Mouse (Mus musculus): ENCODE measurements at regions not wholly inside any gene's neighbourhood (a gene's known extent, or its start where the extent isn't known, plus 50 kb on each side); places are given as distances from the start of the nearest gene placed in this dataset.

DNA sequence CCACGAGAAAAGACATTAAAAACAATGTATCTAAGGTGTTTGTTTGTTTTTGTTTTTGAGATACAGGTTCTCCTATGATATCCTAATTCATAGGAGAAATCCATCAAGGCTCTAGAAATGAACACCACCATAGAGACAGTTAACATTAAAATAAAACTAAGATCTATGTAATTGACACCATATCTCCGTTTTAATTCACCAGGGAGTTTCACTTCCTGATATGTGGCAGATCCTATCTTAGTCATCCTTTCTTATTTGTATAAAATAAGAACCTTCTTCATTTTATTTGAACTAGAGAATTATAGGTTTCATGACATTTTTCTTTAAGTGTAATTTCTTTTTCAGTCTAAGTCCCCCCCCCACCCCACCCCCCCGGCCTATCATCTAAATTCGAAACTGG is 332.3 kb downstream of the Epha7 start:
- H3K36me3 ChIP-seq = no peaks in the 10 kb centered on the region
- H3K4me2 ChIP-seq (replicated peaks) = no peak overlapping the region
- no peaks in the 10 kb centered on the region for H3K27me3 ChIP-seq (replicated peaks)
- no peak overlapping the region for H3K9ac ChIP-seq
- H3K4me1 ChIP-seq = no peaks in the 10 kb centered on the region
- no peaks in the 10 kb centered on the region for H3K9me3 ChIP-seq
- no peak for ATAC-seq (ENCODE audit: low FRiP score, low read depth)
- no peak overlapping the region for H3K27ac ChIP-seq
- H3K4me3 ChIP-seq = no peak overlapping the region
- WGBS = 92% methylated on average over 4 of the region's 4 CpGs

DNA sequence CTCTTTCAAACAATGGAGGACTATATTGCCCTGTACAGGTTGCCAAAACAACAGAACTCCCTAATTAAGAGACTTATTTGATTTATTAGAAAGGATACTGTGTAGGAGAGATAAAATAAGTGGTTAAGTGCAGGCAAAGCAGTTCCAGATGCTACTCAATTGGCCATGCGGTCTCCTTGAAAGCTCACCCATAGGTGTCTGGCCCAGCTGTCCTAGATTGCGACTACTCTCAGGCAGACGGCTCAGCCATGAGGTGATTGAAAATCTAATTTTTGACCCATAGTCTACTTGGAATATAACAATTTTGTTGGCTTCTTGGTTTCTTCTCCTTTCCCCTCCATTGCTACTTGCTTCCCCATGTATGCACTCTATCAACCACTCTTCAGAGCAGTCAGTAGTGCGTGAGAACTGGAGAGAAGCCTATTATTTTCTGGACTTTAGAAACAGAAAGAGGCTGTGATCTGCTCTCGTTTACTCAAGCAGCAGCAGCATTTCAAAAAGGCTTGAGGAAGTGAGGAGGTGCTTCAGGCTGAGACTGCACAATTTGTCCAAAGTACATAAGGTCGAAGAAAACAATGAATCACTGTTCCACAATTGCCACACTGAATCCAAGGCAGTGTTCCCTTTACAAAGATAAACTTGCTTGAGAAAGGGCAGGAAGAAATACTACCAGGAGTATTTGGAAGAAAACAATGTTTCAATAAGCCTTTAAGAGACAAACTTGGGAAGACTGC is 339.4 kb downstream of the Epha7 start:
- Histone ChIP-seq H3K4me1 (no peaks in the 10 kb centered on the region), H3K9ac (no peak overlapping the region), H3K27me3 (replicated peaks) (no peaks in the 10 kb centered on the region), H3K36me3 (no peaks in the 10 kb centered on the region), H3K9me3 (no peaks in the 10 kb centered on the region), H3K4me3 (no peak overlapping the region), H3K4me2 (replicated peaks) (no peak overlapping the region), H3K27ac (no peak overlapping the region)
- WGBS = 63% methylated on average over 6 of the region's 6 CpGs
- no peak for ATAC-seq (ENCODE audit: low FRiP score, low read depth)

DNA sequence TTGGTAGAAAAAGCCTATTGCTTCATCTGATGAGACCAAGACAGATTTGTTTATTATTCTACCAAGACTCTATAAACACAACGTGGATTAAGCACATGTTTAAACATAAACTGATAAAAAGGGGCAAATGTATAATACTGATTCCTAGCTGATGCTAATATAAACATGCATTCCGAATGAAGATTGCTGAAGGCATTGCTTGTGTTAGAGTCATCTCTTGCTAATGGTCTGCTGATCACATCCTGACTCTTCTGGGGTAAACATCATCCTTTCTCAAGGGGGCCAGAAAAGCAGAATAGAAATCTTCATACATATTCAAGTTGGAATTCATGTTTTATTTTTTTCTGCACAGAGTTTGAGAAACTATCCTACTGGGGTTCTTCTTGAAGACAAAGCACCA is 369.6 kb downstream of the Epha7 start:
- Histone ChIP-seq H3K4me1 (no peaks in the 10 kb centered on the region), H3K36me3 (no peaks in the 10 kb centered on the region), H3K27me3 (replicated peaks) (no peaks in the 10 kb centered on the region), H3K27ac (no peak overlapping the region), H3K4me2 (replicated peaks) (no peak overlapping the region), H3K9me3 (no peaks in the 10 kb centered on the region), H3K9ac (no peak overlapping the region), H3K4me3 (no peak overlapping the region)
- ATAC-seq (ENCODE audit: low FRiP score, low read depth) = no peak
- WGBS = 80% methylated on average over 2 of the region's 2 CpGs

- no peaks in the 10 kb centered on the region for H3K27me3 ChIP-seq (replicated peaks)
Observed at GRCm38 (mm10) chr4:29183411-29183810, 370.5 kb downstream of the Epha7 start.

DNA sequence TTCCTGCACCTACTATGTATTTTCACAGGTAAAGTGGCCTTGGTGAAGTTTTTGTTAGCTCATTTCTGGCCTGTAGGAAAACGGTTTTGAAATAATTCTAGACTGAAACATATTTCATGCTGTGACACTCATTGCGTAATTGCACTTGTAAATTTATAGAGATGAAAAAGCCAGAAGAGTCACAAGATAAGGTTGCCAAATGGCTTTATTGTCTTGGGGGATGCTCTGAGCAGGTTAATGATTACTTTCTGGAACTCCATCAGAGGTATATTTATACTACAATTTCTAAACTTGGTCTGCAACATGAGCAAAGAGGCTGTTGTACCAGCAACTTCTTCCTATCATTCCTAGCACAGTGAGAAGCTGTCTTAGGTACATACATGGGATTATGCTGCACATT is 370.9 kb downstream of the Epha7 start:
- Histone ChIP-seq H3K27me3 (replicated peaks) (no peaks in the 10 kb centered on the region), H3K4me2 (replicated peaks) (no peak overlapping the region), H3K4me3 (no peak overlapping the region), H3K27ac (no peak overlapping the region), H3K9me3 (no peaks in the 10 kb centered on the region), H3K36me3 (no peaks in the 10 kb centered on the region), H3K4me1 (no peaks in the 10 kb centered on the region), H3K9ac (no peak overlapping the region)
- no peak for ATAC-seq (ENCODE audit: low FRiP score, low read depth)
- 90% methylated on average over 2 of the region's 2 CpGs for WGBS

More at GRCm38 (mm10) chr4:29183411-29183810, 370.5 kb downstream of the Epha7 start:
- Histone ChIP-seq H3K9ac (no peak overlapping the region), H3K27ac (no peak overlapping the region), H3K4me2 (replicated peaks) (no peak overlapping the region), H3K4me1 (no peaks in the 10 kb centered on the region), H3K9me3 (no peaks in the 10 kb centered on the region), H3K4me3 (no peak overlapping the region), H3K36me3 (no peaks in the 10 kb centered on the region)
- ATAC-seq (ENCODE audit: low FRiP score, low read depth) = no peak

DNA sequence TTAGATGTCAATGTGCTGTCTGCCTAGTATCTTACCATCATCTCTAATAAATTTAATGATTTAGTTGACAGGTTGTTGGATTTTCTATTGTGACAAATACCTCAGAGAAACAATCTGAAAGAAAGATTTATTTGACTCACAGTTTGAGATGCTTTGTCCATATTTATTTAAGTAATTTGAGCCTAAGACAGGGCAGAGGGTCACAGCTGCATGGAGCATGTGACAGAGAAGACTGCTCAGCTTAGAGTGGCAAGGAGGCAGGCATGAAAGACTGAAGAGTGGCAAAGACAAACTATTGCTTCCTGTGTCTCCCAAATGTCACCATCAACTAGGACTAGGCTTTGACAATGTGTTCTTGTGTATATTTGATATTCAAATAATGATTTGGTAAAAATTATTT is 388.0 kb downstream of the Epha7 start:
- no peaks in the 10 kb centered on the region for H3K36me3 ChIP-seq
- H3K4me3 ChIP-seq = no peak overlapping the region
- ATAC-seq (ENCODE audit: low FRiP score, low read depth) = no peak
- no peaks in the 10 kb centered on the region for H3K9me3 ChIP-seq
- no peaks in the 10 kb centered on the region for H3K4me1 ChIP-seq
- no peak overlapping the region for H3K4me2 ChIP-seq (replicated peaks)
- H3K27me3 ChIP-seq (replicated peaks) = no peaks in the 10 kb centered on the region
- no peak overlapping the region for H3K9ac ChIP-seq
- H3K27ac ChIP-seq = no peak overlapping the region

Data from neural tube, embryonic 12.5 days (tissue).